Mouse (Mus musculus): ENCODE data around the gene Ftl1.
A peak's percentile ranks its signal among the peaks of the same experiment; 100 is the strongest.
"Not testable (repeated sequence)": the region's sequence is repeated elsewhere in the genome, so short reads cannot be mapped to it uniquely, and the experiment has no call there.

Gene Ftl1

GRCm38 (mm10) chr7:45476453-45476852 is 16.8 kb upstream of the Ftl1 start:
- DNase-seq (ENCODE audit: low spot score in 2 of 2), result no peak

DNA sequence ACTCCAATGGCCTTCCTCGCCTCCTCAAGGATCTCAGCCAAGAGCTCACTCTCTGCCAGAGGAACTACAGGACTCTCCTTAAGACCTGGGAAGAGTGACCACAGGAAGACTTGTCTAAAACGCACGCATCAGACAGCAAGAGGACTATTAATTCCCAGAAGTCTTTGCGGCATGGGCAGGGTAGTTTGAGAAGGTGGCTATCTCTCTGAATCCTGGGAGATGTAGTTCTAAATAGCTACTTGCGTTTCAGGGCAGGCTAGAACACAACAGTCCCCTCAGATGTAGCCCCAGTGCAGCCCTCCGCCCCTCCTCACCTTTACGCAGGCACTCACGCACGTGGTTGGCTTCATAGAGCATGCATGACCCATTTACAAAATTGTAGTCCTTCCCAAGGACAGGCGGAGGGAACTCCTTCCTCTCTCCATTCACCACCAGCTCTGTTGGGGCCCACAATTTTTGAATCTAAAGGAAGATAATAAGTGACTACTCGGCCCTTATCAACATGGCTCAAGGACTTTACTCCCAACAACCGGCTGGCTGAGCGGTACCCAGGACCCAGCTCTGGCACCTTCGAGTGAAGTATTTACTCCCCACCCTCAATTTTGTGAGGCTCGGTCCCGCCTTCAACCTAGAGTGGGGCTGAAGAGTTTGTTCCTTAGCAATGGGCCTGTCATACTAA is 15.7 kb upstream of the Ftl1 start:
- DNase-seq (ENCODE audit: low spot score in 2 of 2), result no peak

DNA sequence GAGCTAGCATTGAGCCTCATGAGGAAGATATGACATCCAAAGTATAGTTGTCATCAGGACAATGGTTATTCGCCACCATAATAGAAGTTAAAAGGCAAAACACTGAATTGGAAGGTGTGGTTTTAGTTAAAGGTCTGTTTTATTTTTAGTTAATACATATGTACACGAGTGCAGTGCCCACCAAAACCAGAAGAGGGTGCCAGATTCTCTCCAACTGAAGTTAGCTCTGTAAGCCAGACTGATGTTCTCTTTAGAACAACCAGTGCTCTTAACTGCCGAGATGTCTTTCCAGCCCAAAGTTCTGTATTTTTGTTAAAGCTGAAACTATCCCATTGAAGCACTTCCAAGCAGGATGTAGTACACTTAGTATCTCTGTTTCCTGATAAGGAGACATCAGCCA is 11.2 kb upstream of the Ftl1 start:
- DNase-seq (ENCODE audit: low spot score in 2 of 2), result peak; percentile 37 to 77

GRCm38 (mm10) chr7:45467090-45467670 is 7.5 kb upstream of the Ftl1 start:
- no peak for DNase-seq (ENCODE audit: low spot score in 2 of 2)

DNA sequence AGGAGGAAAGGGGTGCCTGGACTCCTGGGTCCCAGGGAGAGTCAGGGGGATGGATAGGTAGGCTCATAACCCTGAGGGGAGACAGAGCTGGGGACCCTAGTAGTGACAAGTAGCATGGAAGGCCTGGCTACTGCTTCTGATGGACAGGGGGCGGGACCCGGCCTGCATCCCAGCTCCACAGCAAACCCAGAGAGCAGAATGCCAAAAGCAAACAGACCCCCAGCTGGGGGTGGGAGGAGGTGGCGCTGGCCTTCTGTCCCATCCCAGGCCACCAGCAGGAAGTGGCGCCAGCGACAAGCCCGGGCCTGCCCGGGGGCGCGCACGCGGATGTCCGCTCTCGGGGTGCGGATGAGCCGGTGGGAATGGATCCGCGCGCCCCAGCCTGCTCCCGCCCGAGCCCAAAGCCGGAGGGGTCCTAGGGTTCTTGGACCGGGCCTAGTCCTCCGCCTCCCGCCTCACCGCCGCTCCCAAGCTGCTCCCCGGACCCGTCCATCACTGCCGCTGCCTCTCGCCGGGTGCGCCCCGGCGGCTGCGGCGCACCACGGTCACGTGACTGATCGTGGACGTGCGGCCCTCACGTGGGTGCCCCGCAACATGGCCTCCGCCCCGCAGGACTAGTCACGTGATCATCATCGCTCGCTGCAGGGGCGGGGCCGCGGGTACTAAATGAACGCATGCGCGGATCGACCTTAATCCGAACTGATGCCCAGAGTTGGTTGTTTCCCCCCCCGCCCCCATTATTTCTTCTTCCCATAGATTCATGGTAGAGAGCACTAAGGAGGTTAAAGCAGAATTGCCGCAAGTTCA is 6.8 kb upstream of the Ftl1 start, which contains the start of gene Bax:
TSS of gene Bax (minus strand) at position 616 of the 807 bp plus-strand sequence.
- peak; percentile 86 to 87 for DNase-seq (ENCODE audit: low spot score in 2 of 2)

GRCm38 (mm10) chr7:45465549-45465948 is 5.9 kb upstream of the Ftl1 start:
- no peak for DNase-seq (ENCODE audit: low spot score in 2 of 2)

DNA sequence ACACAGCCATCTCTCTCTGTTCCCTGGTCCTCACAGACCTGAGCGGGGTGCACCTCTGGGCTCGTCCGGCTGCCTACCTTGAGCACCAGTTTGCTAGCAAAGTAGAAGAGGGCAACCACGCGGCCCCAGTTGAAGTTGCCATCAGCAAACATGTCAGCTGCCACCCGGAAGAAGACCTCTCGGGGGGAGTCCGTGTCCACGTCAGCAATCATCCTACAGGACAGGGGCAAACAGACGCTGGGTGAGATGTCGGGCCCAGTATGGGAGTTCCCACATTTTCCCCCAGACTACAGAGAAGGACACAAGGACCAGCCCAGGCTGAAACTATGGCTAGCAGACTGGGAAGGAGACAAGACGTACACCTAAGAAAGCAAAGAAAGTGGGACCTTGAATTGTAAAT is 5.4 kb upstream of the Ftl1 start:
- DNase-seq (ENCODE audit: low spot score in 2 of 2), result no peak

GRCm38 (mm10) chr7:45463987-45464778 is 4.5 kb upstream of the Ftl1 start:
- no peak for DNase-seq (ENCODE audit: low spot score in 2 of 2)

DNA sequence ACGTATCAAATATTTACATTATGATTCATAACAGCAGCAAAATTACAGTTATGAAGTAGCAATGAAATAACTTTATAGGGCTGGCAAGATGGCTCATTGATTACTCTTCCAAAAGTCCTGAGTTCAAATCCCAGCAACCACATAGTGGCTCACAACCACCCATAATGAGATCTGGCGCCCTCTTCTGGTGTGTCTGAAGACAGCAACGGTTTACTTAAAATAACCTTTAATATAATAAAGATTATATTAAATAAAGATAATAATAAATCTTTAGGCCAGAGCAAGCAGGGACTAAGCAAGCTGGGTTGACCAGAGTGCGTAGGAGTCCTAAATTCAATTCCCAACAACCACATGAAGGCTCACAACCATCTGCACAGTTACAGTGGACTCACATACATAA is 3.2 kb upstream of the Ftl1 start:
- DNase-seq (ENCODE audit: low spot score in 2 of 2), result not testable (repeated sequence)

DNA sequence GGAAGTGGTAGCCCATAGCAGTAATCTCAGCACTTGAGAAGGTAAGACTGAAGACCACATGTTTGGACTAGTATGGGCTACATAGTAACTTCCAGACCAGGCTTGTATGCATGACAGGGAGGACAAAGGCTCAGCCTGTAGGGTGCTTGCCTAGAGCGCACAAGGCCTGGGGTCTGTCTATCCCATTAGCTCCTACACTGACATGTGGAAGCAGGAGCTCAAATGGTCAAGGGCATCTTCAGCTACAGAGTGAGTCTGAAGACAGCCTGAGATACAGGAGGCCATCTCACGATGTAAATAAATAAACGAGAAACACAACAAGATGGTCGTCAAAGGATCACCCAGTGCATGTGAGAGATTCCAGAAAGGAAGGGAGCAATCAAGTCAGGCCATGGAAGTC is 2.6 kb upstream of the Ftl1 start:
- no peak for DNase-seq (ENCODE audit: low spot score in 2 of 2)

GRCm38 (mm10) chr7:45461781-45462180 is 2.1 kb upstream of the Ftl1 start:
- no peak for DNase-seq (ENCODE audit: low spot score in 2 of 2)

DNA sequence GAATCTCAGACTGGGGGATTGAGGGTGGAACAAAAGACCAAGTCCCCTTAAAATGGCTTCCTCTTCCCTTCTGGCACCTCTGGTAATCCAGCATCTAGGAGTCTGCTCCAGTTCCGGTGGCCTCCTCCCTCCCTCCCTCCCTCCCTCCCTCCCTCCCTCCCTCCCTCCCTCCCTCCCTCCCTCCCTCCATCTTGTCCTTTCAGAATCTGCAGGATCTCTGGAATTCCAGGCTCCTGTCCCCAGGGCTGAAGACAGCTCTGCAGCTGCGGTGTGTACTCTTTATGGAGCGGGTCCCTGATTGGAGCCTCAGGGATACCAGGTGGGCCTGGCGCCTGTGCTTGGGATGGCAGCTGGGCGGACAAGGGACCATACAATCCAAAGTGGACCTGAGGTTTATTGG is 1.6 kb upstream of the Ftl1 start:
- no peak for DNase-seq (ENCODE audit: low spot score in 2 of 2)

DNA sequence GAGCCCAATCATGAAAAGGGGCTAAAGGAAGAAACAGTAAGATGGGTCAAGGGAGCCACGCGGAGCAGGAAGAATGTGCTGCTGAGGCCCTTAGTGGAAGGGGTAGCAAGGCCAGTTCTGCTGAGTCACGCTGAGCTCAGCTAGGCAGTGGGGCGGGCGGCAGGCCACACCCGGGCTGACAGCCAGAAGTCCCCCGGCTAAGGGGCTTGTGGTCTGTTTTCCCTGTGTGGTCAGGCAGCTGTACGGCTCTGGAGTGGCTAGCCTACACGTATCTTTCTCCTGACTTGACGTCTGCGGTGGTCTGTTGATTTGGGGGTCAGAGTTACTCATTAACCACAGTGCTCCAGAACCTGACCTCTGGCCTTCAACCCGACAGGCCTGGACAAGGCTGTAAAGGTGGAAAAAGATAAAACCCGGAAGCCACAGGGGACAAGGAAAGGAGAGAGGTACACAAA is 1.2 kb upstream of the Ftl1 start:
- DNase-seq (ENCODE audit: low spot score in 2 of 2), result no peak

DNA sequence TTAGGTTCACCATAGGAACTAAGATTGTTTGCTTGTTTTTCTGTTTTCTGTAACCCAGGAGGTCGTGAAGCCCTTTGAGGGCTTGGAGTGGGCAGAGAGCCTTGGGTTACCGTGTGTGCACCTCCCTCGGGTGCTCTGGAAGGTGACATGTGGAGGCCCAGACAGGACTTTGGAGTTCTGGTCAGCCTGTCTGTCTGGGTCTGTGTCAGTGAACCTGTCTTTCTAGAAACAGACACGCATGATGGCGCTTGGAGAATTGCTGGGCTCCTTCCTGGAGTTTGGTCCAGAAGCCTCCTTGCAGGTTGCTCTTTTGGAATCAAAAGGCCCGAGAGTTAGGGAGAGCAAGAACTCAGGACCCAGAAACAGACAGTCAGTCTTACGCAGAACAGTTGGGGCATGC is 693 bp upstream of the Ftl1 start:
- no peak for DNase-seq (ENCODE audit: low spot score in 2 of 2)

- peak; percentile 76 to 89 for DNase-seq (ENCODE audit: low spot score in 2 of 2)
Observed at GRCm38 (mm10) chr7:45458748-45459563, 728 bp downstream of the Ftl1 start.

- no peak for DNase-seq (ENCODE audit: low spot score in 2 of 2)
Observed at GRCm38 (mm10) chr7:45457204-45458060, 2.3 kb downstream of the Ftl1 start.

- DNase-seq (ENCODE audit: low spot score in 2 of 2), result no peak
Observed at GRCm38 (mm10) chr7:45456721-45457203, 2.9 kb downstream of the Ftl1 start.

- no peak for DNase-seq (ENCODE audit: low spot score in 2 of 2)
Observed at GRCm38 (mm10) chr7:45455932-45456696, 3.6 kb downstream of the Ftl1 start.

- no peak for DNase-seq (ENCODE audit: low spot score in 2 of 2)
Observed at GRCm38 (mm10) chr7:45454971-45455370, 4.7 kb downstream of the Ftl1 start.
